Mouse (Mus musculus) thymus, adult 2 months (tissue): Measurements from ENCODE around the gene Kctd15.

Experiments
- CTCF ChIP-seq: fragments of 200-500 bp; IDR thresholded peaks from 2 replicates; pipeline ENCODE4 v1.5.1; 2012; ENCODE audit warnings: mild to moderate bottlenecking, control low read depth, low read length, moderate library complexity, borderline replicate concordance; ENCODE audit not compliant: control insufficient read depth, poor library complexity, insufficient read depth; ENCODE audit errors: extremely low read depth
- POLR2A ChIP-seq: fragments of 200-500 bp; IDR thresholded peaks from 2 replicates; pipeline ENCODE4 v1.6.1; 2012; ENCODE audit warnings: mild to moderate bottlenecking, low read length, control low read depth, moderate library complexity; ENCODE audit not compliant: control insufficient read depth, poor library complexity, insufficient read depth; ENCODE audit errors: extremely low read depth

DNA sequence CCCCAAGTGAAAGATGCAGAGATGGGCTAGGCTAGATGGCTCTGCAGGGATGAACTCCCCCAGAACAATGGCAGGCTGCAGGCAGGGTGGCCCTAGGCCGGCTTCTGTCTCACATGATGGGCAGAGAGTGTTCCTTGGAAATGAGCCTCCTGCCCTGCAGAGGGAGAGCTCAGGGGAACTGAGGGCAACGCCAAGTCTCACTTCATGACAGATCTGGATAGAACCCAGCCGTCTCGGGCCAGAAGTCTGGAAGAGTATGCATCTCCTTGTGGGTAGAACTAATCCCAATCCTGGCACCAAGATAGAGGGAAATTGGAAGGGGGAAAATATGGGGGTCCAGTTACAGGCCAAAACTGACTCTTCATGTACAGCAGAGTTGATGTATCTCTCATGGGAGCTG is 36.5 kb upstream of the Kctd15 start:
- TF ChIP-seq POLR2A = no peak
- no peak for TF ChIP-seq CTCF
